Mouse (Mus musculus) hindbrain, embryonic 11.5 days (tissue): Measurements from ENCODE around the gene Brip1. TPM values are rescaled to one million over a fixed set of nuclear protein-coding genes. Genes with fewer than 3 reads are reported as not detected.
"Not testable (repeated sequence)": the region's sequence is repeated elsewhere in the genome, so short reads cannot be mapped to it uniquely, and the experiment has no call there.

Experiments used
- ATAC-seq: fragments of 200-750 bp; cut with Nextera tagmentation; 2 replicates; pipeline ENCODE4 v1.8.0; 2017; ENCODE audit warnings: mild to moderate bottlenecking, moderate TSS enrichment, moderate library complexity; ENCODE audit not compliant: low FRiP score
- DNase-seq: peaks from one replicate; pipeline ENCODE4 v3.0.0-alpha.2; 2015; ENCODE audit warnings: low spot score
- H3K27ac ChIP-seq: fragments of 300-500 bp; sonication (generic); 2 replicates; pipeline ENCODE4 v1.5.1; 2014; ENCODE audit warnings: mild to moderate bottlenecking, low read depth, low read length
- H3K27me3 ChIP-seq: fragments of 300-500 bp; sonication (generic); 2 replicates; pipeline ENCODE4 v1.6.1; 2014; ENCODE audit warnings: mild to moderate bottlenecking, low read length, moderate library complexity, mixed read lengths; ENCODE audit not compliant: control insufficient read depth, insufficient read depth
- H3K36me3 ChIP-seq: fragments of 300-500 bp; sonication (generic); 2 replicates; pipeline ENCODE4 v1.6.1; 2014; ENCODE audit warnings: mild to moderate bottlenecking, low read length, moderate library complexity, mixed read lengths; ENCODE audit not compliant: control insufficient read depth, insufficient read depth
- H3K4me1 ChIP-seq: fragments of 300-500 bp; sonication (generic); replicated peaks from 2 replicates; pipeline ENCODE4 v1.6.1; 2014; ENCODE audit warnings: low read length, mixed read lengths; ENCODE audit not compliant: control insufficient read depth, insufficient read depth
- H3K4me2 ChIP-seq: fragments of 300-500 bp; sonication (generic); replicated peaks from 2 replicates; pipeline ENCODE4 v1.6.1; 2014; ENCODE audit warnings: mild to moderate bottlenecking, low read depth, low read length
- H3K4me3 ChIP-seq: fragments of 300-500 bp; sonication (generic); 2 replicates; pipeline ENCODE4 v1.5.1; 2014; ENCODE audit warnings: low read depth, low read length
- H3K9ac ChIP-seq: fragments of 300-500 bp; sonication (generic); 2 replicates; pipeline ENCODE4 v1.6.1; 2014; ENCODE audit warnings: low read depth, low read length
- H3K9me3 ChIP-seq: fragments of 300-500 bp; sonication (generic); 2 replicates; pipeline ENCODE4 v1.6.1; 2016; ENCODE audit warnings: low read length; ENCODE audit not compliant: control insufficient read depth
- WGBS: fragments of 180-500 bp; shearing (Covaris S2); extraction: QIAGEN DNeasy Blood & Tissue Kit; methylation state at CpG from one replicate; pipeline ENCODE4 v1.1.7; 2014; 5-methylcytosine and 5-hydroxymethylcytosine counted together
- polyA plus RNA-seq: library from polyadenylated mRNA; unstranded; fragments of >200 nt; fragmentation: Nextera tagmentation; extraction: Ambion mirVana; gene quantifications from 2 replicates; pipeline ENCODE4 v1.2.1, GENCODE M21; 2014

The Brip1 gene
- polyA plus RNA-seq, 1 experiment from 2014 or later = 7.6 TPM

GRCm38 (mm10) chr11:86205031-86205430, 4.0 kb upstream of the Brip1 start:
- Histone ChIP-seq H3K9ac (no peak overlapping the region), H3K4me2 (no peak overlapping the region), H3K9me3 (peaks cover 3% of the 10 kb centered on the region; the same call in 1 of the 2 replicates), H3K27me3 (no peaks in the 10 kb centered on the region), H3K27ac (no peak overlapping the region), H3K4me3 (no peak overlapping the region), H3K36me3 (peaks cover 23% of the 10 kb centered on the region), H3K4me1 (no peaks in the 10 kb centered on the region)
- ATAC-seq = no peak
- DNase-seq = no peak
- 95% methylated on average over 5 of the region's 5 CpGs for WGBS

DNA sequence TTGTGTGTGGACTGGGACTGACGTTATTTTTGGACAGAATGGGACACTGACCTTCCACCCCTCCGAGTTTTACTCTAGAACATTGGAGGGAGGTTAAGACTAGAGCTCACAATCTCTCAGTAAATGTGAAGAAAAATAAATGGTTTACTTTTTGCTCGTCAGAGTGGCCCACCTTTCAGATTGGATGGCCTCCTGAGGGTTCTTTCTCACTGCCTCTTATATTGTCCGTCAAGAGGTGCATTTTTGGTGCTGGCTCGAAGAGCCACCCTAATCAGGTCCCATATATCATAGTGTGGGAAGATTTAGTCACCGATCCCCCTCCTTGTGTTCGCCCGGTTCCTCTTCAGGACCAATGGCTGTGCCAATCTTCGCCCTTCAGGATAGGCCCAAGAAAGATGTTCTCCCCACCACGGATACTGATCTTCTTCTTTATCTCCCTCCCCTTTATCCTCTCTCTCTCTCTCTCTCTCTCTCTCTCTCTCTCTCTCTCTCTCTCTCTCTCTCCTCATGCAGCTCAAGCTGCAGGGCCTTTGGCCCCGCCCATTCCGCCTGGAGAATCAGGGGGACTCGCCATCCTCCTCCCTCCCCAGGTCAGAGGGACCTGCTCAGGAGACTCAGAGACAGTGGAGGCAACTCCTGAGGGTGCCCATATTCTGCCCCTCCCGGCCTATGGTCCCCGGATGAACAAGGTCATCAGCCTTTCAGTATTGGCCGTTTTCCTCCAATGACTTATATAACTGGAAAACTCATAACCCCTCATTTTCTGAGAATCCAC, 1.1 kb upstream of the Brip1 start:
- DNase-seq = peak; percentile 37
- WGBS = 66% methylated on average over 16 of the region's 16 CpGs

GRCm38 (mm10) chr11:86200460-86201021, 452 bp downstream of the Brip1 start:
- Histone ChIP-seq H3K4me1 (no peaks in the 10 kb centered on the region), H3K36me3 (peaks cover 9% of the 10 kb centered on the region), H3K27ac (peak overlapping the region; percentile 30), H3K27me3 (no peaks in the 10 kb centered on the region), H3K9me3 (peaks cover 3% of the 10 kb centered on the region; the same call in 1 of the 2 replicates), H3K9ac (peak overlapping the region; percentile 45), H3K4me3 (peak overlapping the region; percentile 83), H3K4me2 (peak overlapping the region; percentile 62)
- WGBS = 2% methylated on average over 17 of the region's 21 CpGs
- ATAC-seq (peak; percentile 84), DNase-seq (no peak)

More for the DNA sequence above, 1.1 kb upstream of the Brip1 start:
- H3K27ac ChIP-seq = no peak overlapping the region; the same call in 1 of the 2 replicates
- H3K4me1 ChIP-seq = no peaks in the 10 kb centered on the region
- peaks cover 3% of the 10 kb centered on the region; the same call in 1 of the 2 replicates for H3K9me3 ChIP-seq
- H3K27me3 ChIP-seq = no peaks in the 10 kb centered on the region
- H3K4me3 ChIP-seq = peak overlapping the region; percentile 83
- peak overlapping the region; percentile 84 for H3K9ac ChIP-seq
- peak overlapping the region; percentile 55 for H3K4me2 ChIP-seq
- H3K36me3 ChIP-seq = peaks cover 18% of the 10 kb centered on the region
- no peak for ATAC-seq

DNA sequence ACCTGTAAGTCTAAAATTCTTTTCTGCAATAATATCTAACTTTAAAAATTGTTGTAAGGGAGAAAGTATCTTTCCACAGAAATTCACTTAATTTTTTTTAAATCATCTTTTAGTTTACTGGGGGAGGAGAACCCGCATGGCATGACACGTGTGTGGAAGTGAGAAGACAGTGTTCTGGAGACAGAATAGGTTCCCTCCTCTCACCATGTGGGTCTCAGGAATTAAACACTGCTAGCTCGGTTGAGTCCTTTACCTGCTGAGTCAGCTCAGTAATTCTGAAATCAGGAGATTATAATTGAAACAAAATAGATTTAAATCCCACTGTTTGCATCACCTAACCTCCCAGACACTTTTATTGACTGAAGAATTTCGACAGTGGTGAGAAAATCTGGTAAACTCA, 1.3 kb downstream of the Brip1 start:
- Histone ChIP-seq H3K9me3 (peaks cover 3% of the 10 kb centered on the region; the same call in 1 of the 2 replicates), H3K4me3 (peak overlapping the region; percentile 83; the same call in 1 of the 2 replicates), H3K27me3 (no peaks in the 10 kb centered on the region), H3K4me2 (no peak overlapping the region), H3K27ac (no peak overlapping the region), H3K9ac (no peak overlapping the region), H3K36me3 (peaks cover 3% of the 10 kb centered on the region; the same call in 1 of the 2 replicates), H3K4me1 (no peaks in the 10 kb centered on the region)
- WGBS = 62% methylated on average over 4 of the region's 4 CpGs
- ATAC-seq (no peak), DNase-seq (no peak)

DNA sequence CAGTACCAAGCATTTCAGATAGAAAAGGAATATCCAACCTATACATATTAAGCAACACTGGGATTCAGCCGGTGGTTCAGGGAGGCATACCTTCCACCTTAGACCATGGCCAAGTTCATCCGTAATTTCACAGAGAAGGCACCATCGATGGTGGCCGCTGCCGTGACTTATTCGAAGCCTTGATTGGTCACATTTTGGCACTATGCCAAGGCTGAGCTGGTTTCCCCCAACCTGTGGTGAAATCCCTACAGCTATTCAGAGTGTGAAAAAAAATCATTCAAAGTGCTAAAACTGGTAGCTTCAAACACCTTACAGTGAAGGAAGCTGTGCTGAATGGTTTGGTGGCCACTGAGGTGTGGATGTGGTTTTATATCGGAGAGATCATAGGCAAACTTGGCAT, 15.8 kb downstream of the Brip1 start:
- not testable (repeated sequence) for ATAC-seq, H3K27me3 ChIP-seq, H3K27ac ChIP-seq, H3K9ac ChIP-seq, H3K4me2 ChIP-seq, DNase-seq, H3K36me3 ChIP-seq, H3K4me1 ChIP-seq, H3K4me3 ChIP-seq, H3K9me3 ChIP-seq
- 94% methylated on average over 7 of the region's 7 CpGs for WGBS

GRCm38 (mm10) chr11:86175833-86176232, 25.2 kb downstream of the Brip1 start:
- Histone ChIP-seq H3K9me3 (no peaks in the 10 kb centered on the region), H3K27me3 (no peaks in the 10 kb centered on the region), H3K9ac (no peak overlapping the region), H3K36me3 (no peaks in the 10 kb centered on the region), H3K4me1 (no peaks in the 10 kb centered on the region), H3K4me3 (no peak overlapping the region), H3K27ac (no peak overlapping the region), H3K4me2 (no peak overlapping the region)
- 79% methylated on average over 3 of the region's 3 CpGs for WGBS
- DNase-seq (no peak), ATAC-seq (no peak)

- H3K27me3 ChIP-seq = no peaks in the 10 kb centered on the region
- 56% methylated on average over 2 of the region's 2 CpGs for WGBS
- no peak for ATAC-seq
- no peaks in the 10 kb centered on the region for H3K9me3 ChIP-seq
- no peak overlapping the region for H3K4me3 ChIP-seq
- H3K9ac ChIP-seq = no peak overlapping the region
- peak; percentile 66 for DNase-seq
- H3K36me3 ChIP-seq = no peaks in the 10 kb centered on the region
- H3K27ac ChIP-seq = no peak overlapping the region
- no peaks in the 10 kb centered on the region for H3K4me1 ChIP-seq
- H3K4me2 ChIP-seq = no peak overlapping the region
Measured at GRCm38 (mm10) chr11:86174173-86174572, 26.8 kb downstream of the Brip1 start.

DNA sequence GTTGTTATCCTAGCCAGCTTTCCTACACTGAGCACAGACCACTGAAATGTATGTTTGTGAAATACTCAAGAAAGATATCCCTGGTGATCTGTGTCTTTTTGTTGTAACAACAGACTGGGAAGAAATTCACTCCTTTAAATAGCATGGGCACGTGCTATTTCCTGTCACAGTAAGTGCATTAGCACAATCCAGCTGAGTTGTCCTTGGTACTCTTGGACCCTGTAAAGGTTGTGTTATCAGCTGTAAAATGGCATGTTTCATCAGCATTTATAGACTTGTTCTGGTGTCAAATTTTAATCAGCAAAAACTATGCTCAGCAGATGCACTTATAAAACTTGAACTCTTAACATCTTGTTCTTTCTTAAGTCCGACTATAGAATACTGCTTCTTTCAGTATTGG, 30.2 kb downstream of the Brip1 start:
- no peaks in the 10 kb centered on the region for H3K9me3 ChIP-seq
- H3K27ac ChIP-seq = no peak overlapping the region
- no peaks in the 10 kb centered on the region for H3K36me3 ChIP-seq
- no peaks in the 10 kb centered on the region for H3K27me3 ChIP-seq
- H3K4me3 ChIP-seq = no peak overlapping the region
- H3K4me1 ChIP-seq = no peaks in the 10 kb centered on the region
- 99% methylated on average over 2 of the region's 2 CpGs for WGBS
- H3K9ac ChIP-seq = no peak overlapping the region
- ATAC-seq (no peak), DNase-seq (no peak)
- H3K4me2 ChIP-seq = no peak overlapping the region

- no peak overlapping the region for H3K4me2 ChIP-seq
- H3K27me3 ChIP-seq = no peaks in the 10 kb centered on the region
- 69% methylated on average over 2 of the region's 2 CpGs for WGBS
- DNase-seq (no peak), ATAC-seq (no peak)
- no peak overlapping the region for H3K4me3 ChIP-seq
- no peaks in the 10 kb centered on the region for H3K36me3 ChIP-seq
- H3K9ac ChIP-seq = no peak overlapping the region
- H3K27ac ChIP-seq = no peak overlapping the region
- no peaks in the 10 kb centered on the region for H3K4me1 ChIP-seq
- no peaks in the 10 kb centered on the region for H3K9me3 ChIP-seq
Measured at GRCm38 (mm10) chr11:86160251-86160650, 40.7 kb downstream of the Brip1 start.
